Mouse (Mus musculus) testis, adult 2 months (tissue): ENCODE measurements around the gene Slc39a11.

Source experiments
- CTCF ChIP-seq: fragments of 200-500 bp; IDR thresholded peaks from 2 replicates; pipeline ENCODE4 v1.5.1; 2012; ENCODE audit warnings: low read depth, mild to moderate bottlenecking, inconsistent platforms, low read length, moderate library complexity; ENCODE audit not compliant: control insufficient read depth, insufficient read depth, insufficient replicate concordance
- POLR2A ChIP-seq: fragments of 200-500 bp; IDR thresholded peaks from 2 replicates; pipeline ENCODE4 v1.6.1; 2012; ENCODE audit warnings: low read depth, mild to moderate bottlenecking, inconsistent platforms, low read length, moderate library complexity; ENCODE audit not compliant: control insufficient read depth

GRCm38 (mm10) chr11:113614476-113614875 lies 35.4 kb downstream of the Slc39a11 start:
- no peak for TF ChIP-seq CTCF
- no peak for TF ChIP-seq POLR2A
